Mouse (Mus musculus) ES-Bruce4 (cell line): ENCODE data around the gene Abhd14a.

ENCODE experiments used
- CTCF ChIP-seq: IDR thresholded peaks from one replicate; pipeline ENCODE4 v1.8.1; 2011; ENCODE audit warnings: low read depth, low read length
- EP300 ChIP-seq: IDR thresholded peaks from 2 replicates; pipeline ENCODE4 v1.6.1; 2011; ENCODE audit warnings: low read depth, low read length; ENCODE audit not compliant: insufficient read depth
- POLR2A ChIP-seq: IDR thresholded peaks from one replicate; pipeline ENCODE4 v1.8.1; 2011; ENCODE audit warnings: low read length; ENCODE audit not compliant: insufficient read depth

- TF ChIP-seq CTCF (no peak), POLR2A (no peak), EP300 (no peak)
Observed at GRCm38 (mm10) chr9:106462430-106462800, 14.9 kb upstream of the Abhd14a start.
